Comparison of ENCODE assay signal across 8 mouse cellular contexts in the genomic region with DNA sequence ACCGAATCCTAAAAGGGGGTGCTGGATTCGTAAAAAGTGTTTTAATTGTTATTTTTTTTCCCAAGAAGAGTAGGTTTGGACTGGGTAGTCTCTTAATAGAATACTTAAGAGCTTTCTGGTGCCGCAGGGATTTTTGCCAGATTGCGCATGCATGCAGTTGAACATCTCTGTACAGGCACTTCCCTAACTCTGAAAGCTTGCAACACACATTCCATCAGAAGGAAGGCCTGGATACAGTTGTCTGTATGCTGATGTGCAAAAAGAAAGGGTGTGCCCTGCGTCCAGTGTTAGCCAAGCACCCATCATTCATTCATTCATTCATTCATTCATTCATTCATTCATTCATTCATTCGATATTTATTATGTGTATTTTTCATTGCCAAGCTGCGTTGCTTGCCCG. TPM values are rescaled to one million over a fixed set of nuclear protein-coding genes. Genes with fewer than 3 reads are reported as not detected.
DNase-seq lines count a peak whose midpoint lies in the region; ATAC-seq and TF ChIP-seq lines count a peak whose summit lies in the region.

No protein-coding gene starts in this region.

- H3K9me3 ChIP-seq in heart, embryonic 14.5 days (ENCODE audit: control insufficient read depth, low read length): no peaks in the 10 kb centered on the region

- peak overlapping the region; percentile 97 for H3K9ac ChIP-seq in heart, embryonic 14.5 days (ENCODE audit: low read length)

- no peak for ATAC-seq in heart, embryonic 14.5 days (ENCODE audit: insufficient number of reproducible peaks, insufficient read depth, low FRiP score, low read depth)

- peak overlapping the region; percentile 84 for H3K27ac ChIP-seq in layer of hippocampus, adult 2 months
- H3K27ac ChIP-seq in bone marrow macrophage, adult 2 months (ENCODE audit: insufficient read depth, low read depth, low read length): peak overlapping the region; percentile 37
- H3K27ac ChIP-seq in heart, embryonic 14.5 days (replicated peaks in 1 of 2; ENCODE audit: control insufficient read depth in 1 of 2, insufficient read depth in 1 of 2, low read depth in 2 of 2, low read length in 2 of 2): no peak overlapping the region; a peak in 1 of 4 replicates
- no peak overlapping the region for H3K27ac ChIP-seq in small intestine, adult 2 months (ENCODE audit: insufficient read depth, low read depth, low read length)

- 45% methylated on average over 8 of the region's 8 CpGs for WGBS in heart, embryonic 14.5 days
- WGBS in lung, adult 2 months: 35% methylated on average over 8 of the region's 8 CpGs
- WGBS in small intestine, adult 2 months: 35% methylated on average over 8 of the region's 8 CpGs

- no peak for TF ChIP-seq POLR2A in bone marrow macrophage, adult 2 months (IDR thresholded peaks at IDR 0.05; ENCODE audit: borderline replicate concordance, low read depth, low read length)
- no peak for TF ChIP-seq POLR2A in lung, adult 2 months (IDR thresholded peaks at IDR 0.05; ENCODE audit: borderline replicate concordance, extremely low read depth, low read depth, low read length)
- TF ChIP-seq POLR2A in small intestine, adult 2 months (IDR thresholded peaks at IDR 0.05; ENCODE audit: low read depth, low read length): no peak

- no peaks in the 10 kb centered on the region for H3K27me3 ChIP-seq in heart, embryonic 14.5 days (ENCODE audit: control insufficient read depth, insufficient read depth, low read length)
- H3K27me3 ChIP-seq in small intestine, adult 2 months (ENCODE audit: control insufficient read depth, insufficient read depth, low read length): no peaks in the 10 kb centered on the region

- peak overlapping the region; percentile 69 for H3K4me2 ChIP-seq in heart, embryonic 14.5 days (ENCODE audit: low read length)

- DNase-seq in layer of hippocampus, adult 2 months (ENCODE audit: low spot score in 2 of 2): no peak
- no peak for DNase-seq in layer of hippocampus, adult 8-10 months (ENCODE audit: low spot score in 2 of 2)
- no peak for DNase-seq in lung, adult 2 months
- DNase-seq in natural killer cell, adult 2 months (ENCODE audit: low spot score in 2 of 2): no peak
- DNase-seq in layer of hippocampus, adult 18-20 months (ENCODE audit: low spot score in 2 of 2): no peak

- TF ChIP-seq CTCF in layer of hippocampus, adult 2 months (conservative IDR thresholded peaks at IDR 0.05): no peak
- no peak for TF ChIP-seq CTCF in bone marrow macrophage, adult 2 months (IDR thresholded peaks at IDR 0.05; ENCODE audit: low read depth, low read length)
- TF ChIP-seq CTCF in lung, adult 2 months (IDR thresholded peaks at IDR 0.05; ENCODE audit: insufficient read depth, low read length): no peak
- TF ChIP-seq CTCF in small intestine, adult 2 months (IDR thresholded peaks at IDR 0.05; ENCODE audit: extremely low read depth, insufficient read length, insufficient replicate concordance, low read depth, low read length): no peak

- H3K36me3 ChIP-seq in heart, embryonic 14.5 days (ENCODE audit: control insufficient read depth, insufficient read depth, low read length): no peaks in the 10 kb centered on the region
- H3K36me3 ChIP-seq in small intestine, adult 2 months (ENCODE audit: control insufficient read depth, insufficient read depth, low read length): no peaks in the 10 kb centered on the region

- H3K4me1 ChIP-seq in bone marrow macrophage, adult 2 months (ENCODE audit: control insufficient read depth, insufficient read depth, low read length): peaks cover 15% of the 10 kb centered on the region
- H3K4me1 ChIP-seq in heart, embryonic 14.5 days (ENCODE audit: control insufficient read depth in 2 of 2, insufficient read depth in 2 of 2, low read length in 2 of 2): peaks cover 2 to 16% of the 10 kb centered on the region in 2 experiments; a peak in 3 of 4 replicates
- H3K4me1 ChIP-seq in lung, adult 2 months (ENCODE audit: control insufficient read depth, insufficient read depth, low read length): peaks cover 14% of the 10 kb centered on the region
- peaks cover 2% of the 10 kb centered on the region; the same call in 1 of the 2 replicates for H3K4me1 ChIP-seq in small intestine, adult 2 months (ENCODE audit: control insufficient read depth, insufficient read depth, insufficient read length, low read length)

- peak overlapping the region; percentile 99 for H3K4me3 ChIP-seq in layer of hippocampus, adult 2 months
- peak overlapping the region; percentile 71 for H3K4me3 ChIP-seq in bone marrow macrophage, adult 2 months (ENCODE audit: insufficient read depth, low read length)
- peak overlapping the region; percentile 68 to 91 for H3K4me3 ChIP-seq in heart, embryonic 14.5 days (ENCODE audit: control insufficient read depth in 1 of 2, insufficient read depth in 1 of 2, low read depth in 1 of 2, low read length in 2 of 2)
- H3K4me3 ChIP-seq in lung, adult 2 months (replicated peaks; ENCODE audit: extremely low read depth, low read depth, low read length): peak overlapping the region; percentile 53
- peak overlapping the region; percentile 99 for H3K4me3 ChIP-seq in small intestine, adult 2 months (ENCODE audit: low read depth, low read length)

RNA-seq across cellular contexts. Expression of a gene that starts 0.4 kb away (rescaled TPM):
- 100 to 1,000 TPM; 145 to 147 TPM for total RNA-seq in layer of hippocampus, adult 2 months (2021)
- 100 to 1,000 TPM; 119 to 137 (median 132) TPM for total RNA-seq in layer of hippocampus, adult 8-10 months (2022)
- polyA plus RNA-seq in bone marrow macrophage, adult 2 months (2012; ENCODE audit: insufficient read depth, insufficient read length, missing spikeins): 48.6 and 59.9 TPM in 2 replicates
- polyA plus RNA-seq in heart, embryonic 14.5 days (2014; fragmentation: Nextera tagmentation; extraction: Ambion mirVana): 76.6 and 79.1 TPM in 2 replicates
- 31.1 and 36.2 TPM in 2 replicates for polyA plus RNA-seq in lung, adult 2 months (2012; rRNA removed)
- 16.8 and 25.0 TPM in 2 replicates for polyA plus RNA-seq in small intestine, adult 2 months (2012; rRNA removed)
- total RNA-seq in layer of hippocampus, adult 18-20 months (2021): 100 to 1,000 TPM; 136 to 140 TPM

RNA-seq across cellular contexts. Expression of a gene that starts 35.1 kb away (rescaled TPM):
- total RNA-seq in layer of hippocampus, adult 2 months (2021): 100 to 1,000 TPM; 224 to 255 TPM
- 100 to 1,000 TPM; 234 to 266 (median 248) TPM for total RNA-seq in layer of hippocampus, adult 8-10 months (2022)
- 84.0 and 102 TPM in 2 replicates for polyA plus RNA-seq in bone marrow macrophage, adult 2 months (2012; ENCODE audit: insufficient read depth, insufficient read length, missing spikeins)
- 410 and 423 TPM in 2 replicates for polyA plus RNA-seq in heart, embryonic 14.5 days (2014; fragmentation: Nextera tagmentation; extraction: Ambion mirVana)
- polyA plus RNA-seq in lung, adult 2 months (2012; rRNA removed): 70.9 and 115 TPM in 2 replicates
- polyA plus RNA-seq in small intestine, adult 2 months (2012; rRNA removed): 65.7 and 119 TPM in 2 replicates
- 100 to 1,000 TPM; 225 to 240 TPM for total RNA-seq in layer of hippocampus, adult 18-20 months (2021)

RNA-seq across cellular contexts. Expression of a gene that starts 35.2 kb away (rescaled TPM):
- 10 to 100 TPM; 38.1 to 39.5 TPM for total RNA-seq in layer of hippocampus, adult 2 months (2021)
- 10 to 100 TPM; 32.5 to 45.7 (median 34.0) TPM for total RNA-seq in layer of hippocampus, adult 8-10 months (2022)
- polyA plus RNA-seq in bone marrow macrophage, adult 2 months (2012; ENCODE audit: insufficient read depth, insufficient read length, missing spikeins): 16.7 and 24.8 TPM in 2 replicates
- polyA plus RNA-seq in heart, embryonic 14.5 days (2014; fragmentation: Nextera tagmentation; extraction: Ambion mirVana): 20.6 and 24.8 TPM in 2 replicates
- 10.4 and 15.6 TPM in 2 replicates for polyA plus RNA-seq in lung, adult 2 months (2012; rRNA removed)
- polyA plus RNA-seq in small intestine, adult 2 months (2012; rRNA removed): 5.9 and 9.6 TPM in 2 replicates
- 10 to 100 TPM; 37.1 to 37.9 TPM for total RNA-seq in layer of hippocampus, adult 18-20 months (2021)

RNA-seq across cellular contexts. Expression of a gene that starts 54.1 kb away (rescaled TPM):
- 100 to 1,000 TPM; 184 to 200 TPM for total RNA-seq in layer of hippocampus, adult 2 months (2021)
- 100 to 1,000 TPM; 162 to 176 (median 166) TPM for total RNA-seq in layer of hippocampus, adult 8-10 months (2022)
- polyA plus RNA-seq in bone marrow macrophage, adult 2 months (2012; ENCODE audit: insufficient read depth, insufficient read length, missing spikeins): not detected in 2 replicates
- polyA plus RNA-seq in heart, embryonic 14.5 days (2014; fragmentation: Nextera tagmentation; extraction: Ambion mirVana): 19.4 and 22.2 TPM in 2 replicates
- 4.9 and 6.6 TPM in 2 replicates for polyA plus RNA-seq in lung, adult 2 months (2012; rRNA removed)
- polyA plus RNA-seq in small intestine, adult 2 months (2012; rRNA removed): 3.5 and 4.0 TPM in 2 replicates
- 100 to 1,000 TPM; 198 to 208 TPM for total RNA-seq in layer of hippocampus, adult 18-20 months (2021)

Comparison
In these comparisons a context has a peak if more than half of its experiments do, and no peak if none do; other contexts are left out.
1. H3K27ac ChIP-seq: peak in layer of hippocampus, adult 2 months (single experiment) and bone marrow macrophage, adult 2 months (single experiment); none in heart, embryonic 14.5 days (0 of 2) and small intestine, adult 2 months (single experiment).
2. Peak in every context shown above with its lines, with median percentiles within 50 percentile points of each other: H3K4me3 ChIP-seq.